Mouse (Mus musculus): ENCODE measurements around the gene Igfbp3. TPM values are rescaled to one million over a fixed set of nuclear protein-coding genes. Genes with fewer than 3 reads are reported as not detected.

Igfbp3 gene
- polyA plus RNA-seq, 1 experiment from 2014 or later, result 34.5 TPM

- Histone ChIP-seq H3K4me1 (peaks cover 18% of the 10 kb centered on the region), H3K9me3 (peaks cover 5% of the 10 kb centered on the region; the same call in 1 of the 2 replicates), H3K4me3 (no peak overlapping the region), H3K27me3 (replicated peaks) (peaks cover 3% of the 10 kb centered on the region; the same call in 1 of the 2 replicates), H3K36me3 (no peaks in the 10 kb centered on the region), H3K9ac (no peak overlapping the region), H3K27ac (replicated peaks) (no peak overlapping the region), H3K4me2 (no peak overlapping the region)
- WGBS, result 89% methylated on average over 10 of the region's 10 CpGs
- no peak for ATAC-seq (ENCODE audit: extremely low read depth, insufficient number of reproducible peaks, low FRiP score, low TSS enrichment)
Measured at GRCm38 (mm10) chr11:7194432-7195311, 19.1 kb downstream of the Igfbp3 start.

DNA sequence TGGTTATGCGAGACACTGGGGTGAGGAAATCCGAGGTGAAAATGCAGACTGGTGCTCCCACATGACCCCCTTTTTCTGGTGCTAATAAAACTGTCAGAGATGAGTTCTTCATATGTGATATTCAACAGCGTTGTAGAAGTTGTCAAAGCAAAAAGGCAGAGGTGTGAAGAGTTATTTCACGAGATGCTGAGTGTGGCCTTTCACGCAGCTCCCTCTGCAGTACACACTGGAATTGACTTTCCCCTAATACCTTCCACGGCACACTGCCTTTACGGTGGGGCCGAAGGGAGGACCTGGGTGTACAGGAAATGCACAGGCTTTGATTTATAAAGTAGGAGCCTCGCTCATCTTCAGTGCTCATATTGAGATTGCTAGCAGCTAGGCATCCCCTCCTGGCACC, 20.6 kb downstream of the Igfbp3 start:
- peaks cover 18% of the 10 kb centered on the region for H3K4me1 ChIP-seq
- peaks cover 3% of the 10 kb centered on the region; the same call in 1 of the 2 replicates for H3K27me3 ChIP-seq (replicated peaks)
- H3K4me2 ChIP-seq, result no peak overlapping the region
- H3K4me3 ChIP-seq, result no peak overlapping the region
- no peak overlapping the region for H3K27ac ChIP-seq (replicated peaks)
- ATAC-seq (ENCODE audit: extremely low read depth, insufficient number of reproducible peaks, low FRiP score, low TSS enrichment), result no peak
- no peak overlapping the region for H3K9ac ChIP-seq
- no peaks in the 10 kb centered on the region for H3K36me3 ChIP-seq
- H3K9me3 ChIP-seq, result peaks cover 5% of the 10 kb centered on the region; the same call in 1 of the 2 replicates
- 60% methylated on average over 9 of the region's 9 CpGs for WGBS

DNA sequence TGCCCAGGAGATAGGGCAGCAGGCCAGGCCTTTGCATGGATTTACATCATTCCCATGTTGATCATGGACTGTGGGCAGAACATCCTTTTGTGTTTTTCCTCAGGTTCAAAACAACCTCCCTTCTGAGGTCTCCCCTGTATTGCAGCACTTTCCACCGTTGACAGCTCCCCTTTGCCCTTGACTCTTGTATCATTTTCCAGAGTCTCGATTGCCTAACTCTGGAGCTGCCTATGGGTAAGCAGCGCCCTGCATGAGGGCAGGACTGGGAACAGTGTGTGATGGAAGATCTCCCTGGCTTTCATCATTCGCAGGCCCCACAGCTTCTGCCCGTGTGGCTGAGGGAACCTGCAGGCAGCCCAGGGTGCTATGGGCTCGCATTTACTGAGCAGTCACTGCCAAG, 21.0 kb downstream of the Igfbp3 start:
- no peak overlapping the region for H3K4me3 ChIP-seq
- H3K27me3 ChIP-seq (replicated peaks), result peaks cover 3% of the 10 kb centered on the region; the same call in 1 of the 2 replicates
- peaks cover 5% of the 10 kb centered on the region; the same call in 1 of the 2 replicates for H3K9me3 ChIP-seq
- H3K9ac ChIP-seq, result no peak overlapping the region
- H3K36me3 ChIP-seq, result no peaks in the 10 kb centered on the region
- WGBS, result 25% methylated on average over 6 of the region's 6 CpGs
- peaks cover 18% of the 10 kb centered on the region for H3K4me1 ChIP-seq
- ATAC-seq (ENCODE audit: extremely low read depth, insufficient number of reproducible peaks, low FRiP score, low TSS enrichment), result no peak
- H3K4me2 ChIP-seq, result no peak overlapping the region
- H3K27ac ChIP-seq (replicated peaks), result no peak overlapping the region

- Histone ChIP-seq H3K9me3 (no peaks in the 10 kb centered on the region), H3K4me1 (peaks cover 28% of the 10 kb centered on the region), H3K9ac (no peak within 1 kb of the TSS), H3K4me2 (no peak within 1 kb of the TSS), H3K4me3 (no peak within 1 kb of the TSS), H3K27ac (replicated peaks) (no peak within 1 kb of the TSS), H3K27me3 (replicated peaks) (peaks cover 7% of the 10 kb centered on the region; the same call in 1 of the 2 replicates), H3K36me3 (no peaks in the 10 kb centered on the region)
- ATAC-seq (ENCODE audit: extremely low read depth, insufficient number of reproducible peaks, low FRiP score, low TSS enrichment), result no peak
- WGBS, result 80% methylated on average over 13 of the region's 13 CpGs
Measured at GRCm38 (mm10) chr11:7188469-7188868, 25.3 kb downstream of the Igfbp3 start, which contains the start of gene Gm11985. Gene Gm11985 (minus strand): TSS chr11:7188569.

GRCm38 (mm10) chr11:7187472-7187871, 26.3 kb downstream of the Igfbp3 start:
- Histone ChIP-seq H3K27me3 (replicated peaks) (peaks cover 7% of the 10 kb centered on the region; the same call in 1 of the 2 replicates), H3K27ac (replicated peaks) (no peak overlapping the region), H3K36me3 (no peaks in the 10 kb centered on the region), H3K4me1 (peaks cover 20% of the 10 kb centered on the region), H3K9me3 (no peaks in the 10 kb centered on the region), H3K4me3 (no peak overlapping the region), H3K9ac (no peak overlapping the region), H3K4me2 (no peak overlapping the region)
- ATAC-seq (ENCODE audit: extremely low read depth, insufficient number of reproducible peaks, low FRiP score, low TSS enrichment), result no peak
- WGBS, result 58% methylated on average over 8 of the region's 8 CpGs

- Histone ChIP-seq H3K9ac (no peak overlapping the region), H3K27ac (replicated peaks) (no peak overlapping the region), H3K4me3 (no peak overlapping the region), H3K27me3 (replicated peaks) (0 out of 2 replicates have a peak, but pooled peaks cover 4% of the 10 kb centered on the region), H3K36me3 (no peaks in the 10 kb centered on the region), H3K9me3 (no peaks in the 10 kb centered on the region), H3K4me1 (peaks cover 10% of the 10 kb centered on the region), H3K4me2 (no peak overlapping the region)
- 10% methylated on average over 1 of the region's 1 CpGs for WGBS
- no peak for ATAC-seq (ENCODE audit: extremely low read depth, insufficient number of reproducible peaks, low FRiP score, low TSS enrichment)
Measured at GRCm38 (mm10) chr11:7184420-7184819, 29.3 kb downstream of the Igfbp3 start.

- H3K36me3 ChIP-seq, result no peaks in the 10 kb centered on the region
- H3K9ac ChIP-seq, result no peak overlapping the region
- H3K27me3 ChIP-seq (replicated peaks), result 0 out of 2 replicates have a peak, but pooled peaks cover 4% of the 10 kb centered on the region
- ATAC-seq (ENCODE audit: extremely low read depth, insufficient number of reproducible peaks, low FRiP score, low TSS enrichment), result no peak
- no peaks in the 10 kb centered on the region for H3K9me3 ChIP-seq
- no peak overlapping the region for H3K4me2 ChIP-seq
- H3K4me3 ChIP-seq, result no peak overlapping the region
- 42% methylated on average over 8 of the region's 8 CpGs for WGBS
- no peak overlapping the region for H3K27ac ChIP-seq (replicated peaks)
- peaks cover 16% of the 10 kb centered on the region for H3K4me1 ChIP-seq
Measured at GRCm38 (mm10) chr11:7182409-7183042, 31.2 kb downstream of the Igfbp3 start.

DNA sequence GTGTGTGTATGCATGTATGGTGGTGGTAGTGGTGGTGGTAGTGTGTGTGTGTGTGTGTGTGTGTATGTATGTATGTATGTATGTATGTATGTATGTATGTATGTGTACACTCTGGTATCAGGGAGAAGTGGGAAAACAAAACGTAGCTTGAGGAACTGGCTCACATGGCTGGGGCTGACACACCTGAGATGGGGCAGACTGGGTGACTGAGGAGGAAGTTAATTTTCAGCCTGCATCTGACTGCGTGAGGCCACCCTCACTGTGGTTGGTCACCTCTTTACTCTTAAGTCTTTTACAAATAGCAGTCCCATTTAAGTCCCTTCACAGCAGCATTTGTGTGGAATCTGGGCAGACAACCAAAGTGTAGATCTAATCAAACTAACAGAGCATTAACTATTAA, 34.4 kb downstream of the Igfbp3 start:
- Histone ChIP-seq H3K36me3 (no peaks in the 10 kb centered on the region), H3K9ac (no peak overlapping the region), H3K27ac (replicated peaks) (no peak overlapping the region), H3K9me3 (no peaks in the 10 kb centered on the region), H3K27me3 (replicated peaks) (no peaks in the 10 kb centered on the region), H3K4me1 (peaks cover 6% of the 10 kb centered on the region; the same call in 1 of the 2 replicates), H3K4me3 (no peak overlapping the region), H3K4me2 (no peak overlapping the region)
- ATAC-seq (ENCODE audit: extremely low read depth, insufficient number of reproducible peaks, low FRiP score, low TSS enrichment), result no peak
- 81% methylated on average over 2 of the region's 2 CpGs for WGBS

DNA sequence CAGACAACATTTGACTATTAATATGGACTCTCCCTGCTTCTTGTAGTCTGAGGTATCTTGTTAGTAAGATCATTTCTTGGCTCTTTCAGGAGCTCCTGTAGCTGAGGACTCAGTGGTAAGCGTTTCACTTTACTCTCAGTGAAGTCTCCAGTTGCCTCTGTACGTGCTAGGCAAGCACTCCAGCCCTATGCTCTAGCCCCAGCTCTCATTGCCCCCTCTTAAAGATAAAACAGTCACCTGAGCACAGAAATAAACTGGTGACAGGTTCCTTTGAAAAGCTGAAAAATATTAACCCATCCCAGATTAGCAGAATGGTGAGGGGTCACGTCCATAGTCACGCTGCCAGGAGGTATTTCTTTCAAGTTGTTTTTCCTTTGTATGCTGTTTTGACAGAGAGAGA, 35.0 kb downstream of the Igfbp3 start:
- 49% methylated on average over 4 of the region's 4 CpGs for WGBS

GRCm38 (mm10) chr11:7173664-7174063, 40.1 kb downstream of the Igfbp3 start:
- no peak overlapping the region for H3K4me3 ChIP-seq
- 74% methylated on average over 6 of the region's 6 CpGs for WGBS
- no peak for ATAC-seq (ENCODE audit: extremely low read depth, insufficient number of reproducible peaks, low FRiP score, low TSS enrichment)

More for the DNA sequence above, 35.0 kb downstream of the Igfbp3 start:
- H3K4me2 ChIP-seq, result no peak overlapping the region
- no peaks in the 10 kb centered on the region for H3K36me3 ChIP-seq
- H3K4me3 ChIP-seq, result no peak overlapping the region
- ATAC-seq (ENCODE audit: extremely low read depth, insufficient number of reproducible peaks, low FRiP score, low TSS enrichment), result no peak
- H3K27me3 ChIP-seq (replicated peaks), result no peaks in the 10 kb centered on the region
- H3K9ac ChIP-seq, result no peak overlapping the region
- H3K9me3 ChIP-seq, result no peaks in the 10 kb centered on the region
- H3K4me1 ChIP-seq, result peaks cover 6% of the 10 kb centered on the region; the same call in 1 of the 2 replicates
- H3K27ac ChIP-seq (replicated peaks), result no peak overlapping the region

GRCm38 (mm10) chr11:7169645-7170044, 44.1 kb downstream of the Igfbp3 start:
- Histone ChIP-seq H3K27ac (replicated peaks) (no peak overlapping the region), H3K9me3 (no peaks in the 10 kb centered on the region), H3K4me3 (no peak overlapping the region), H3K36me3 (no peaks in the 10 kb centered on the region), H3K4me1 (no peaks in the 10 kb centered on the region), H3K9ac (no peak overlapping the region), H3K4me2 (no peak overlapping the region), H3K27me3 (replicated peaks) (no peaks in the 10 kb centered on the region)
- no peak for ATAC-seq (ENCODE audit: extremely low read depth, insufficient number of reproducible peaks, low FRiP score, low TSS enrichment)
- 93% methylated on average over 1 of the region's 1 CpGs for whole genome bisulfite sequencing

More at GRCm38 (mm10) chr11:7173664-7174063, 40.1 kb downstream of the Igfbp3 start:
- Histone ChIP-seq H3K9ac (no peak overlapping the region), H3K27me3 (replicated peaks) (no peaks in the 10 kb centered on the region), H3K27ac (replicated peaks) (no peak overlapping the region), H3K9me3 (no peaks in the 10 kb centered on the region), H3K36me3 (no peaks in the 10 kb centered on the region), H3K4me2 (no peak overlapping the region), H3K4me1 (peaks cover 3% of the 10 kb centered on the region; the same call in 1 of the 2 replicates)

All from heart, embryonic 13.5 days (tissue).